Mouse (Mus musculus) c-Kit-positive CD71-negative TER-119-negative erythroid progenitor cells, embryonic 14.5 days (primary cell): ENCODE results near the gene Hs3st4.
A peak's percentile ranks its signal among the peaks of the same experiment; 100 is the strongest.

Experiments
- DNase-seq: peaks from one replicate; pipeline ENCODE4 v3.0.0-alpha.2; 2013; ENCODE audit warnings: low read depth

The Hs3st4 gene

DNA sequence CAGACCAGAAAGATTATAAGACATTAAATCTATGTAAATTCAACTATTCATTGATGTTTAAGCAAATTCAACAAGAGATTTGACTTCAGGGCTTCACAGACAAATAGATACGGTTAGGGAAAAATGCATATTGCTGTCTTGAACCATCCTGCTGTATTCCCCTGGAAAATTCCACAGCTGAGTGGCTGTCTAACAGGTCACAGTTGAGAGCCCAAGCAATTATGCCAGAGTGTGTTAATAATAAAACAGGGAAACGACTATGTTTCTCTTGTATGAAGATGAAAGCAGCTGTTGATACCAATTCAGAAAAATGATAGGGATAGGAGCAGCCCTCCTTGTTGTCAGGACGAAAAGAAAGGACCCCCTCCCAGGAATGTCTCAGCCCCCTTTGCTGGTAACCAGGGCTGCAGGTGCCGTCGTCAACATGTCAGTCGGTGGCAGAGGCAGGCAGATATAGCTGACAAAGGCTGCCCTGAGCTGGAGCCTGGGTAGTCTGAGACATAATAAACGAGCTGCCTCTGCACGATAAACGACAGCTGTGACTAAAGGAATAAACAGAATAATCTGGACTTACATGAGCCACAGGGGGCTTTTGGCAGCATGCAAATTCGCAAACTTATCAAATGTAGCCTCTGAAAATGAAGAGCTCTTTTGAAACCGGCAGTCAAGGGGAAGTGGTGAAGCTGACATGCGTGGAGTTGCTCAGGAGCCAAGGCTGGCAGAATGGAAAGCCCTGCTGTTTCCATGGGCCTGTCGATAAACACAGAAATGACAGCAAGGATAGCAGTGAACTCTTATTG is 364.7 kb downstream of the Hs3st4 start:
- DNase-seq: no peak

GRCm38 (mm10) chr7:124354035-124354434 is 371.4 kb downstream of the Hs3st4 start:
- DNase-seq: no peak

DNA sequence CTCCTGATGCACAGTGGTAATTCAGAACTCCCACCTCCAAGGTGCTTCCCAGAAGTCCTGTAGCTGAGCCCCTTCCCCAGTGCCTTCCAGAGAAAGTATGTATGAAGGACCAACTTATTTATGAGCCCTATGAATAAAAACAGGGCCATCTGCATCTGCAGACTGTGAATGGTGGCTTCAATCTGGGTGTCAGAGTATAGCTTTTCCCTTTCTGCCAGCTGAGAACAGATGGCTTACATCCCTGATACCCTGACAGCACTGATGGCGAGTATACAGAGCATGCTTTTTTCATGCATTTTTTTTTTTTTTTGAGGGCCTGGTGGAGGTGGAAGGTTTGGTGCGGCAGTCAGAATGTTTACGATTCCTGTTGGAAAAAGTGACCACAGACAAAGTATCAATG is 375.4 kb downstream of the Hs3st4 start:
- DNase-seq: no peak

DNA sequence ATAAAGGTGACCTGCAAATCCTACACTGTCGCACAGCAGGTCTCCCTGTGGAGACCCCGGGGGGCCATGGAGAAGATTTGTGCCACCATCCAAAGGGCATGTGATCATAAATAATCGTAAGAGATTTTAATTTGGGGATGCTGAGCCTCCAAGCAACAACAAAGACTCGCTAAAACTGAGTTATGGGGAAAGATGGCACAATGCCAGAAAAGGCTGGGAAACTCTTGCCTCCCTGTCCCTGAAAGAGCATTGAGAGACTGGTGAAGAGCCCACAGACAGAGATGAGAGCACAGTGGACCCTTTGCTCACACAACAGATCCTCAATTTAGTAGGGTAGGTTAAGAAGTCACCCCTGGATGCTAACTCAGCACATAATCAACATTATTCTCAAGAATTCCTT is 377.2 kb downstream of the Hs3st4 start:
- DNase-seq: no peak

- no peak for DNase-seq
These were observed 389.6 kb downstream of the Hs3st4 start for GRCm38 (mm10) chr7:124372297-124372696.

DNA sequence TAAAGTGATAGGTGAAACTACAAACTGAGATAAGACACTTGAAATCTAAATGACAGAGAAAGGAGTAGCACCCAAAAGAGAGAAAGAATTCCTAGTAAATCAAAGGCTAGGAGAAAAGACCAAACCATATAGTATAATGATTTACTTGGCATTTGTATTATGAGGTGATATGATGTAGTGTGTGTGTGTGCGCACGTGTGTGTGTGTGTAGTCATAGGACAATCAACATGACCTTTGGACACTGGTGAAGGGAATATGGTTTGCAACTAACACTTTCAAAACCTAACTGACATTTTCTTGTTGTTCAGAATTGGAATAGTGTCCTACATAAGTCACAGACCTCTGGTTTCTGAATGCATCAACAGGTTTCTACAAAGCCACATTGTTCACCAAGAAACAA is 390.0 kb downstream of the Hs3st4 start:
- no peak for DNase-seq

DNA sequence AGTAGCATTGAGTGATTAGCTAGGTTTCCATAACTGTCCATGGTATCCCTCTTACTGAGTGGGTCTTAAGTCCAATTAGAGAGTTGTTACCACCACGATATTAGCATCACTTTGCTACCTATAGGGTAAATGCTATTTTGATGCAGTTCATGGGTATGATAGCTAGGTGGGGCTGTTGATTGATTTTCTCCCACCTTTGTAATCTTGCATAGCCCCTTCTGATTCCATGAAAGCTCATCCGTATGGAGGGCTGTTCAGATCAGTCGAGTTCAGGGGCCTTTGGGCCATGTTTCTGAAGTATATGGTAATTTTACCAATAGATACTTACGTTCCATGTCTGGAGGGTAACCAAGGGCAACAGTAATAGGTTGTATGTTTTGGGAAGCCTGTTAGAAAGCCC is 400.8 kb downstream of the Hs3st4 start:
- peak; percentile 2 for DNase-seq

- no peak for DNase-seq
These were observed 416.5 kb downstream of the Hs3st4 start for GRCm38 (mm10) chr7:124399184-124399583.

- no peak for DNase-seq
These were observed 444.3 kb downstream of the Hs3st4 start for GRCm38 (mm10) chr7:124426951-124427350.
